Mouse (Mus musculus) embryonic facial prominence, embryonic 13.5 days (tissue): ENCODE measurements around the gene Hnrnpa2b1. TPM values are rescaled to one million over a fixed set of nuclear protein-coding genes. Genes with fewer than 3 reads are reported as not detected.

Experiments
- ATAC-seq: fragments of 200-750 bp; cut with Nextera tagmentation; 2 replicates; pipeline ENCODE4 v1.8.0; 2017; ENCODE audit warnings: low read depth; ENCODE audit not compliant: insufficient number of reproducible peaks, insufficient read depth, low FRiP score, low TSS enrichment
- H3K27ac ChIP-seq: fragments of 300-500 bp; sonication (generic); 2 replicates; pipeline ENCODE4 v1.5.1; 2015; ENCODE audit warnings: moderate library complexity, mild to moderate bottlenecking, inconsistent platforms
- H3K27me3 ChIP-seq: fragments of 300-500 bp; sonication (generic); 2 replicates; pipeline ENCODE4 v1.6.1; 2015; ENCODE audit warnings: mild to moderate bottlenecking, inconsistent platforms
- H3K36me3 ChIP-seq: fragments of 300-500 bp; sonication (generic); 2 replicates; pipeline ENCODE4 v1.6.1; 2015; ENCODE audit warnings: mild to moderate bottlenecking, inconsistent platforms
- H3K4me1 ChIP-seq: fragments of 300-500 bp; sonication (generic); 2 replicates; pipeline ENCODE4 v1.6.1; 2015; ENCODE audit warnings: inconsistent platforms
- H3K4me2 ChIP-seq: fragments of 300-500 bp; sonication (generic); 2 replicates; pipeline ENCODE4 v1.6.1; 2015; ENCODE audit warnings: moderate library complexity, mild to moderate bottlenecking, inconsistent platforms
- H3K4me3 ChIP-seq: fragments of 300-500 bp; sonication (generic); 2 replicates; pipeline ENCODE4 v1.5.1; 2015; ENCODE audit warnings: mild to moderate bottlenecking, inconsistent platforms
- H3K9ac ChIP-seq: fragments of 300-500 bp; sonication (generic); 2 replicates; pipeline ENCODE4 v1.6.1; 2015; ENCODE audit warnings: mild to moderate bottlenecking, inconsistent platforms
- H3K9me3 ChIP-seq: fragments of 300-500 bp; sonication (generic); 2 replicates; pipeline ENCODE4 v1.6.1; 2016; ENCODE audit warnings: inconsistent platforms
- WGBS: fragments of 180-500 bp; shearing (Covaris S2); methylation state at CpG from one replicate; pipeline ENCODE4 v1.1.7; 2015; ENCODE audit warnings: mixed read lengths; 5-methylcytosine and 5-hydroxymethylcytosine counted together
- polyA plus RNA-seq: library from polyadenylated mRNA; unstranded; fragments of >200 nt; fragmentation: Nextera tagmentation; extraction: Ambion mirVana; gene quantifications from 2 replicates; pipeline ENCODE4 v1.2.1, GENCODE M21; 2015

Hnrnpa2b1 gene
- polyA plus RNA-seq, result 2,111 and 2,317 TPM in 2 replicates

DNA sequence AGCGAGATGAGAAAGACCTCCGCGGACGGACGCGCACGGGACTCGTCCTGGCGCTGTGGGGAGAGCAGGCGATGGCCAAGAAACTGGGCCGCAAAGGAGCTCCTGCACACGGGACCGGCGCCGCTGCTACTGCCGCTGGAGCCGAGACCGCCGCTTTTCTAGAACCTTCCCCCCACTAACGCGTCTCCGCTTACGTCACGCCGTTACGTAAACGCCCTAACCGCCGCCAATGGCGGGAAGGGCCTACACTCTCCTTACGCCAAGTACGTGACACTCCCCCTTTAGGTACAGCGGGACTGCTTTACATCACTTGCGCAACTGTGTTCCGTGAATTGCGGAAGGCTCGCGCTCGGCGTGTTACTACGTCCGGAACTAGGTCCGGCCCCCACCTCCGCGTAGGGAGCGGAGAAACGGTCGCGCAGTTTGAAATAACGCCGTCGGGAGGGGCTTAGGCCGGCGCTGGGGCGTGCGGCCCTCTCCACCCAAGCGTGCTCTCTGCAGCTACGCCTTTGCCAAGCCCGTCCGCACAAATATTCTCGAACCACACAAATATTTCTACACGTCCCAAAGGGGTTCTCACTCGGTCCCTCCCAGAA, at the start of gene Hnrnpa2b1:
Hnrnpa2b1 (minus strand) TSS at position 180 of the 596 bp plus-strand sequence.
- Histone ChIP-seq H3K27ac (peak within 1 kb of the TSS; percentile 100), H3K9me3 (no peaks in the 10 kb centered on the region), H3K4me2 (peak within 1 kb of the TSS; percentile 66), H3K27me3 (no peaks in the 10 kb centered on the region), H3K4me1 (peaks cover 34% of the 10 kb centered on the region), H3K9ac (peak within 1 kb of the TSS; percentile 100), H3K36me3 (peaks cover 46% of the 10 kb centered on the region), H3K4me3 (peak within 1 kb of the TSS; percentile 98)
- under 1% methylated on average over 63 of the region's 63 CpGs for whole genome bisulfite sequencing
- ATAC-seq, result peak; percentile 93

DNA sequence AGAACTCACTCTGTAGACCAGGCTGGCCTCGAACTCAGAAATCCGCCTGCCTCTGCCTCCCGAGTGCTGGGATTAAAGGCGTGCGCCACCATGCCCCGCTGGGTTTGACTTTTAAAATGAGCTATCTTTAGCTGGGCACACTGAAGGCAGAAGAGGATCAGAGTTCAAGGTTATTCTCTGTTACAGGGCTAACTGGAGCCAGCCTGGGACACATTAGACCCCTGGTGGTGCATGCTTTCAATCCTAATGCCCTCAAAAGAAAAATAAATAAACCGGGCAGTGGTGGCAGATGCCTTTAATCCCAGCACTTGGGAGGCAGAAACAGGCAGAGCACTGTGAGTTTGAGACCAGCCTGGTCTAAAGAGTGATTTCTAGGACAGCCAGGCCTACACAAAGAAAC, 45.2 kb upstream of the Hnrnpa2b1 start:
- no peak for ATAC-seq
- peaks cover 5% of the 10 kb centered on the region; the same call in 1 of the 2 replicates for H3K9me3 ChIP-seq
- H3K4me1 ChIP-seq, result no peaks in the 10 kb centered on the region
- H3K27ac ChIP-seq, result no peak overlapping the region
- H3K4me2 ChIP-seq, result no peak overlapping the region
- 86% methylated on average over 7 of the region's 7 CpGs for WGBS
- H3K4me3 ChIP-seq, result no peak overlapping the region
- H3K36me3 ChIP-seq, result no peaks in the 10 kb centered on the region
- no peak overlapping the region for H3K9ac ChIP-seq
- no peaks in the 10 kb centered on the region for H3K27me3 ChIP-seq

DNA sequence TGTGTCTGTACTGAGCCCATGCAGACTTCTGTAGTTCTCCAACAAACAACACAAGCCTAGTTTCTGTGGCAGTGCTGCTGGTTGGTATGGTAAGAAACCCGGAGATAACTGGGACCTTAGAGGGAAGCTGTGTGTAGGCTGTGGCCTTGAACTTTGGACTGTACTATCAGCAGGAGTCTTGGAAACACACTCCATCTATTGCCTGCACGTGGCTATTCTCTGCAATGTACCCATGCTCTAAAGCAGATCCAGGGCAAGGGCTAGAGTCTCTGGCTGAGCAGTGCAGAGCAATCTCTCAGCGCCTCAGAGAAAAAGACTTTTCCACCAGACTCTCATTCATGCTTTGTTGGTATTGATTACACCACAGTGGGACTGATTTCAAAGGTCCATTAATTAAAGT, 44.1 kb upstream of the Hnrnpa2b1 start:
- WGBS, result 76% methylated on average over 3 of the region's 3 CpGs
- H3K4me3 ChIP-seq, result no peak overlapping the region
- peaks cover 5% of the 10 kb centered on the region; the same call in 1 of the 2 replicates for H3K9me3 ChIP-seq
- H3K36me3 ChIP-seq, result no peaks in the 10 kb centered on the region
- H3K27me3 ChIP-seq, result no peaks in the 10 kb centered on the region
- no peak overlapping the region for H3K27ac ChIP-seq
- no peak overlapping the region for H3K4me2 ChIP-seq
- no peak overlapping the region for H3K9ac ChIP-seq
- ATAC-seq, result no peak
- H3K4me1 ChIP-seq, result no peaks in the 10 kb centered on the region

DNA sequence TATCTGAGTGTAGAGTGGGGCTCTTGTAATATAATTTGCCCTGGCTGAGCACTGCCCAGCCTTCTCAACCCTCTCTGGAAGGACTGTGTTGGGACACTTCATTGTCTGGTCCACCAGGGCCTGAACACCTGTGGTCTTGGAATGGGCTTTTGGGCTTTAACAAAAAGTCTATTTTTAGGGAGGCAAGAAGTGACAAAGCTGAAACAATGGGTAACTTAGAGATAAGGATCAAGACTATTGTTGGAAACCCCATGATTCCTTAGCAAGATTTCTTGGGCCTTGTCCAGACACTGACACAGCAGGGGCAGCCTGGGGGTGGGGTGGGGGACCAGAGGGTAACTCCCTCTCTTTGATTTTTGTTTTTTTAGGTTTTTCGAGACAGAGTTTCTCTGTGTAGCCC, 41.3 kb upstream of the Hnrnpa2b1 start:
- H3K9ac ChIP-seq, result no peak overlapping the region
- H3K4me1 ChIP-seq, result no peaks in the 10 kb centered on the region
- no peak overlapping the region for H3K4me3 ChIP-seq
- no peak overlapping the region for H3K4me2 ChIP-seq
- H3K36me3 ChIP-seq, result no peaks in the 10 kb centered on the region
- WGBS, result 48% methylated on average over 1 of the region's 1 CpGs
- H3K27me3 ChIP-seq, result no peaks in the 10 kb centered on the region
- H3K27ac ChIP-seq, result no peak overlapping the region
- no peaks in the 10 kb centered on the region for H3K9me3 ChIP-seq
- ATAC-seq, result no peak

DNA sequence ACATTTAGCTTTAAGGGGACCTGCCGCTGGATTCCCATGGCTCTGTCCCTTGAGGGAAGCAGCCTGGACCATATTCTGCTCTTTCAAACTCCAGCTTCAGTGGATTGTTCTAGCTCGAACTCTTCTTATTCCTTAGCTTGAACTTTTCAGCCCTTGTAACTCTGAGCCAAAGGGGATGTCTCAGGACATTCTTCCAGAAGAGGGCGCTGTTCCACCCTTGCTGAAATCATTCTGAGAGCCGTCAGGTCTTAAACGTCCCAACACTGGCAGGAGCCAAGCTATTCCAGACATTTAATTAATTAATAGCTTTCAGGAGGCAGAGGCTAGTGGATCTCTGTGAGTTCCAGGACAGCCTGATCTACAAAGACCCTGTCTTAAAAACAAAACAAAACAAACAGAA, 40.4 kb upstream of the Hnrnpa2b1 start:
- WGBS, result 26% methylated on average over 5 of the region's 5 CpGs
- no peaks in the 10 kb centered on the region for H3K9me3 ChIP-seq
- no peak overlapping the region for H3K9ac ChIP-seq
- H3K36me3 ChIP-seq, result no peaks in the 10 kb centered on the region
- H3K4me3 ChIP-seq, result no peak overlapping the region
- H3K4me1 ChIP-seq, result no peaks in the 10 kb centered on the region
- H3K27me3 ChIP-seq, result no peaks in the 10 kb centered on the region
- no peak overlapping the region for H3K27ac ChIP-seq
- no peak overlapping the region for H3K4me2 ChIP-seq
- no peak for ATAC-seq

DNA sequence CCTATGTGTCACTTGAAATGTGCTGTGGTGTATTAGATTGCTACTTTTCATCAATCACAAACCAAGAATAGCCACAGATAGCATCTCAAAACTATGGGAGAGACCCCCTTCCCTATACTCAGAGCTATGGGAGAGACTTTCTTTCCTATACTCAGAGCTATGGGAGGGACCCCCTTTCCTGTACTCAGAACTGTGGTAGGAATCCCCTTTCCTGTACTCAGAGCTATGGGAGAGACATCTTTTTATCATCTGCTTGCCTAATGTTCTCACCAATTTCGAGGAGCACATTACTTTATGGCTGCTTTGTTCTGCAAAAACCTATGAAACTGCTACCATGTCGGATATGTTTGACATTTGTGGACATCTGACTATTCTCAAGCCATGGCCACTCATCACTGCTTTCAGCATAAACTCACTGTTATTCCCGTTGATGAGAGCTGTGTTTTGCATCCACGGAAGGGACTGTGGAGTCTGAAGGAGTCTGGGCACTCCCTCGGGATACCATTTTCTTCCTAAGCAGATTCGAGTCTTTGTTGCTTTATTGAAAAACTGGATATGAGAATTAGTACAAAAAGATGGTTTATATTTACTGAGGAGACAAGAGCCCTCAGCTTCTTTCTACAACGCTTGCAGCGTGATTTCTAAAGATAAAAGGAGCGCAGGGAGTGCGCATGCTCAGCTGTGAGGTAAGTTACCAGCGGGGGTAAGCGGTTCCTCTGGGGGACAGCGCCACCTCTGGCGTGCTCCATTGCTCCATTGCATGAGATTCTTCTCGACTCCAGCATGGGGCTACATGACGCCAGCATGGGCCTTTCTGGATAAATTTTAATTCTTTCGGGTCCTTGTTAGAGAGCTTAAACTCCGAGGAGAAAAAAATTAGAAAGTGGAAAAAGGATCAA, 39.3 kb upstream of the Hnrnpa2b1 start:
- H3K27ac ChIP-seq, result no peak overlapping the region
- H3K4me2 ChIP-seq, result peak overlapping the region; percentile 56
- no peak for ATAC-seq
- H3K9ac ChIP-seq, result peak overlapping the region; percentile 61
- no peaks in the 10 kb centered on the region for H3K36me3 ChIP-seq
- WGBS, result 25% methylated on average over 18 of the region's 18 CpGs
- no peaks in the 10 kb centered on the region for H3K4me1 ChIP-seq
- H3K9me3 ChIP-seq, result no peaks in the 10 kb centered on the region
- no peaks in the 10 kb centered on the region for H3K27me3 ChIP-seq
- peak overlapping the region; percentile 31 for H3K4me3 ChIP-seq

DNA sequence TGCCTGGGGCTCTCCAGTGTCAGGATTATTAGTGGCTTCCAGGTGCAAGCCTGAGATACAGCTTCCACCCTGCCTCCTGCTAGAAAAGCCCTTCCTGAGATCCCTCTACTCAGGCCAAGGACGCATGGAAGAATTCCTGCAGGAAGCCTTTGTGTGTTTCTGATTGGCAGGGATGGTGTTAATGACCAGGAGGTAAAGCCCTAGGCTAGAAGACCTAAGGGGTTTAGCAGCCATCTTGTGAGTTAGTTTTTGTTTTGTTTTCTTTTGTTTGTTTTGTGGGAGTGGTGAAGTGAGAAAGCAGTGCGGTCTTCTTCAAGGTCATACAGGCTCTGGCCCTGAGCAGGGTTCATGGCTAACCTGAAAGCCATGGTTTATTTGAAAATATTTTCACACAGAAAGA, 37.9 kb upstream of the Hnrnpa2b1 start:
- no peak overlapping the region for H3K9ac ChIP-seq
- no peaks in the 10 kb centered on the region for H3K36me3 ChIP-seq
- no peak overlapping the region for H3K27ac ChIP-seq
- no peaks in the 10 kb centered on the region for H3K4me1 ChIP-seq
- H3K4me2 ChIP-seq, result no peak overlapping the region
- 75% methylated on average over 2 of the region's 2 CpGs for whole genome bisulfite sequencing
- no peak for ATAC-seq
- no peak overlapping the region for H3K4me3 ChIP-seq
- H3K27me3 ChIP-seq, result no peaks in the 10 kb centered on the region
- H3K9me3 ChIP-seq, result no peaks in the 10 kb centered on the region

DNA sequence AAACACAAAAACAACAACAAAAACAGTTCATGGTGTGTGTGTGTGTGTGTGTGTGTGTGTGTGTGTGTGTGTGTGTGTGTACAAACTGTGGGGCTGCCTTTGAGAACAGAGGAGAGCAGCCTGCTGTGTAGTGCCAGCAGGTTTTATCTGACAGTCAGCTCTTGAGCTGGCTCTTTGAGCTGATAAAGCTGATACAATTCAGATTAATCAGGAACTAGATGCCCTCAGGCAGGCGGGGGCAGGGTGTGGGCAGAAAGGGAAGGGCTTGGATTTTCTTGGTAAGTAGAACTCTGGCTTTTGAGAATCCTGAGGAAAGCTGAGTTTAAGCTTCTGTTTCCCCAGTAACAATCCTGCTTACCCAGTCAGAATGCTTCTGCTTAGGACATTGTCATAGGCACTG, 36.0 kb upstream of the Hnrnpa2b1 start:
- H3K27me3 ChIP-seq, result no peaks in the 10 kb centered on the region
- H3K4me3 ChIP-seq, result no peak overlapping the region
- WGBS, result 62% methylated on average over 1 of the region's 1 CpGs
- no peak overlapping the region for H3K27ac ChIP-seq
- no peak for ATAC-seq
- no peaks in the 10 kb centered on the region for H3K4me1 ChIP-seq
- no peak overlapping the region for H3K4me2 ChIP-seq
- no peaks in the 10 kb centered on the region for H3K36me3 ChIP-seq
- no peak overlapping the region for H3K9ac ChIP-seq
- no peaks in the 10 kb centered on the region for H3K9me3 ChIP-seq

DNA sequence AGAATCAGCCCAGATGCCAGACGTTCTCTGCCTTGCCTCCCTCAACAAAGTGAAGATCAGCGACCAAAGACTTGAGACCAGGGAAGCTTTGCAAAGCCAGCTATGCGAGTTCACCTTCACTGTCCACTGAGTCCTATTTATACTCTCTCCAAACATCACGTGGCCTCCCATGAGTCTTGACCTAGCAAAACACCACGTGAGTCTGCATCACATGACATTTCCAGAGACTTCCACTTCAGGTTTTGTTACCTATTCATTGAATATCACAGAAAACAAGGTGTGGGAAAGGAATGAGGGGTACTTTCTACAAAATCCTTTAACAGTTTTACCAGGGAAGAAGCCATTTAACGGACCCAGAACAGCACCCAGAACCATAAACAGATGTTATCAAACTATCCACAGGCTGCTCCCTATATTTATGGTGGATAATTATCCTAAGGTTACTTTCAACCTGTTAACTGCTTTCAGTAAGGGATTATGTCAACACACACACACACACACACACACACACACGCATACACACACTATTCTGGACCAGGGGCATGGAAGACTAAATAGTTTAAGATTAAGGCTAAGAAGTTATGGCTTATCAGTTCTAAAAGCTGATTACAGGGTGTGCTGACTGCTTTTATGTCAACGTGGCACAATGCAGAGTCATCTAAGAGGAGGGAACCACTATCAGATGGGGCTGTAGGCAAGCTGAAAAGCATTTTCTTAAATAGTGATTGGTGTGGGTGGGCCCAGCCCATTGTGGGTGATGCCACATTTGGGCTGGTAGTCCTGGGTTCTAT, 27.8 kb upstream of the Hnrnpa2b1 start:
- Histone ChIP-seq H3K4me1 (no peaks in the 10 kb centered on the region), H3K4me3 (no peak overlapping the region), H3K36me3 (no peaks in the 10 kb centered on the region), H3K27me3 (no peaks in the 10 kb centered on the region), H3K9me3 (no peaks in the 10 kb centered on the region), H3K4me2 (no peak overlapping the region), H3K27ac (no peak overlapping the region), H3K9ac (no peak overlapping the region)
- WGBS, result 71% methylated on average over 8 of the region's 8 CpGs
- ATAC-seq, result no peak

DNA sequence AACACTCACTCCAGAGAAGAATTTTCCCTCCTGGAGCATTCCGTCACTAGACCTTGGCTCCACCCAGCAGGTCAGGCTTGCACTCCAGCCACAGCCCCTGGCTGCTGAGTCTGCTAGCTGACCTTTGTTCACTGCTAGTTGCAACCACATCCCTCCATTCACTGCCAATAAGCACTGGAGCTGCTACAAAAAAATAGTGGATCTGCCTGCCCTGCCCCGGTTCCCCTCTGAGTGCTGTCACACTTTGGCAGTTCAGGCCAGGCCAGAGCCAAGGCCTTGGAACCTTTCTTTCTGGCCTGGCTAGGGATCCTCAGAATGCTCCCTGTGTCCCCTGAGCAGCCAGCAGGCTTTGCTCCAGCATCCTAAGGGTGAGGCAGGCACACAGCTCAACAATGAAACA, 20.1 kb upstream of the Hnrnpa2b1 start:
- no peak for ATAC-seq
- peaks cover 4% of the 10 kb centered on the region; the same call in 1 of the 2 replicates for H3K9me3 ChIP-seq
- H3K36me3 ChIP-seq, result no peaks in the 10 kb centered on the region; the same call in 1 of the 2 replicates
- H3K9ac ChIP-seq, result 0 out of 2 replicates have a peak overlapping the region, but pooled peaks have one; percentile 6
- WGBS, result 45% methylated on average over 2 of the region's 2 CpGs
- no peak overlapping the region for H3K4me2 ChIP-seq
- no peaks in the 10 kb centered on the region for H3K27me3 ChIP-seq
- no peak overlapping the region for H3K27ac ChIP-seq
- no peak overlapping the region for H3K4me3 ChIP-seq
- H3K4me1 ChIP-seq, result no peaks in the 10 kb centered on the region

DNA sequence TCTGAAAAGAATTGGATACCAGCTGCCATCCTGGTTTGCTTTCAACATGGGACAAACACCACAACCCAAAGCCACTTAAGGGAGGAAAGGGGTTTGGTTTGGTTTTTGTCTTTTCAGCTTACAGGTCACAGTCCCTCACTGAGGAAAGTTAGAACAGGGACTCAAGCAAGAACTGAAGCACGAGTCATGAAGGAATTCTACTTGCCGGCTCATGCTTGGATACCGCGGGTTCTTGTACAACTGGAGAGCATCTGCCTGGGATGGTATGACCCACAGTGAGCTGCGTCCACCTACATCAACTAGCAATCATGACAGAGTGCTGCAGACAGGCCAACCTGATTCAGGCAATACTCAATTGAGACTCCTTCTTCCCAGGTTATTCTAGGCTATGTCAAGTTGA, 17.0 kb upstream of the Hnrnpa2b1 start:
- H3K4me1 ChIP-seq, result no peaks in the 10 kb centered on the region
- peaks cover 18% of the 10 kb centered on the region for H3K36me3 ChIP-seq
- H3K27me3 ChIP-seq, result no peaks in the 10 kb centered on the region
- WGBS, result 92% methylated on average over 5 of the region's 5 CpGs
- H3K4me3 ChIP-seq, result no peak overlapping the region
- H3K9ac ChIP-seq, result no peak overlapping the region
- H3K9me3 ChIP-seq, result peaks cover 4% of the 10 kb centered on the region; the same call in 1 of the 2 replicates
- no peak for ATAC-seq
- H3K4me2 ChIP-seq, result no peak overlapping the region
- no peak overlapping the region for H3K27ac ChIP-seq
